Mouse (Mus musculus) bone marrow macrophage, adult 2 months (primary cell): ENCODE measurements at regions not wholly inside any gene's neighbourhood (a gene's known extent, or its start where the extent isn't known, plus 50 kb on each side); places are given as distances from the start of the nearest gene placed in this dataset.

Experiments used
- CTCF ChIP-seq: IDR thresholded peaks from 2 replicates; pipeline ENCODE4 v1.5.1; 2012; ENCODE audit warnings: low read depth, mild to moderate bottlenecking, low read length, moderate library complexity
- POLR2A ChIP-seq: IDR thresholded peaks from 2 replicates; pipeline ENCODE4 v1.6.1; 2012; ENCODE audit warnings: mild to moderate bottlenecking, low read depth, low read length, borderline replicate concordance

- TF ChIP-seq CTCF: no peak
- TF ChIP-seq POLR2A: no peak
These were observed 178.8 kb downstream of the Irx1 start for GRCm38 (mm10) chr13:71784740-71785139.
